Mouse (Mus musculus): ENCODE data around the gene Hsfy2. TPM values are rescaled to one million over a fixed set of nuclear protein-coding genes. Genes with fewer than 3 reads are reported as not detected.

Gene Hsfy2
- 49.6 and 64.0 TPM in 2 replicates for polyA plus RNA-seq (2012; rRNA removed)

GRCm38 (mm10) chr1:56637335-56637734 is at the start of gene Hsfy2:
TSS of gene Hsfy2 (minus strand) at chr1:56637435.
- H3K27me3 ChIP-seq (ENCODE audit: control insufficient read depth, insufficient read depth, low read length) = no peaks in the 10 kb centered on the region
- no peak within 1 kb of the TSS for H3K27ac ChIP-seq (ENCODE audit: control insufficient read depth, insufficient read depth, low read depth, low read length)
- no peaks in the 10 kb centered on the region for H3K4me1 ChIP-seq (ENCODE audit: control insufficient read depth, insufficient read depth, low read length)
- H3K4me3 ChIP-seq (ENCODE audit: control insufficient read depth, low read depth, low read length) = peak within 1 kb of the TSS; percentile 63
- TF ChIP-seq CTCF (IDR thresholded peaks at IDR 0.05; ENCODE audit: control insufficient read depth, insufficient read depth, insufficient replicate concordance, low read depth, low read length) = no peak
- no peak for TF ChIP-seq POLR2A (IDR thresholded peaks at IDR 0.05; ENCODE audit: control insufficient read depth, low read depth, low read length)
- H3K36me3 ChIP-seq (ENCODE audit: control insufficient read depth, insufficient read depth, low read length) = no peaks in the 10 kb centered on the region

GRCm38 (mm10) chr1:56685053-56685557 is 47.9 kb upstream of the Hsfy2 start:
- H3K27me3 ChIP-seq (ENCODE audit: control insufficient read depth, insufficient read depth, low read length) = no peaks in the 10 kb centered on the region
- TF ChIP-seq POLR2A (IDR thresholded peaks at IDR 0.05; ENCODE audit: control insufficient read depth, low read depth, low read length) (no peak), CTCF (IDR thresholded peaks at IDR 0.05; ENCODE audit: control insufficient read depth, insufficient read depth, insufficient replicate concordance, low read depth, low read length) (no peak)
- H3K4me1 ChIP-seq (ENCODE audit: control insufficient read depth, insufficient read depth, low read length) = no peaks in the 10 kb centered on the region
- H3K27ac ChIP-seq (ENCODE audit: control insufficient read depth, insufficient read depth, low read depth, low read length) = no peak overlapping the region
- H3K36me3 ChIP-seq (ENCODE audit: control insufficient read depth, insufficient read depth, low read length) = no peaks in the 10 kb centered on the region
- H3K4me3 ChIP-seq (ENCODE audit: control insufficient read depth, low read depth, low read length) = no peak overlapping the region

GRCm38 (mm10) chr1:56684512-56684911 is 47.3 kb upstream of the Hsfy2 start:
- Histone ChIP-seq H3K4me1 (ENCODE audit: control insufficient read depth, insufficient read depth, low read length) (no peaks in the 10 kb centered on the region), H3K27ac (ENCODE audit: control insufficient read depth, insufficient read depth, low read depth, low read length) (no peak overlapping the region), H3K27me3 (ENCODE audit: control insufficient read depth, insufficient read depth, low read length) (no peaks in the 10 kb centered on the region), H3K4me3 (ENCODE audit: control insufficient read depth, low read depth, low read length) (no peak overlapping the region), H3K36me3 (ENCODE audit: control insufficient read depth, insufficient read depth, low read length) (no peaks in the 10 kb centered on the region)
- TF ChIP-seq CTCF (IDR thresholded peaks at IDR 0.05; ENCODE audit: control insufficient read depth, insufficient read depth, insufficient replicate concordance, low read depth, low read length) (no peak), POLR2A (IDR thresholded peaks at IDR 0.05; ENCODE audit: control insufficient read depth, low read depth, low read length) (no peak)

GRCm38 (mm10) chr1:56681258-56681657 is 44.0 kb upstream of the Hsfy2 start:
- no peaks in the 10 kb centered on the region for H3K27me3 ChIP-seq (ENCODE audit: control insufficient read depth, insufficient read depth, low read length)
- no peak overlapping the region for H3K27ac ChIP-seq (ENCODE audit: control insufficient read depth, insufficient read depth, low read depth, low read length)
- no peaks in the 10 kb centered on the region for H3K4me1 ChIP-seq (ENCODE audit: control insufficient read depth, insufficient read depth, low read length)
- no peak for TF ChIP-seq CTCF (IDR thresholded peaks at IDR 0.05; ENCODE audit: control insufficient read depth, insufficient read depth, insufficient replicate concordance, low read depth, low read length)
- no peak for TF ChIP-seq POLR2A (IDR thresholded peaks at IDR 0.05; ENCODE audit: control insufficient read depth, low read depth, low read length)
- H3K36me3 ChIP-seq (ENCODE audit: control insufficient read depth, insufficient read depth, low read length) = no peaks in the 10 kb centered on the region
- H3K4me3 ChIP-seq (ENCODE audit: control insufficient read depth, low read depth, low read length) = no peak overlapping the region

GRCm38 (mm10) chr1:56675253-56675652 is 38.0 kb upstream of the Hsfy2 start:
- Histone ChIP-seq H3K27ac (ENCODE audit: control insufficient read depth, insufficient read depth, low read depth, low read length) (no peak overlapping the region), H3K36me3 (ENCODE audit: control insufficient read depth, insufficient read depth, low read length) (no peaks in the 10 kb centered on the region), H3K27me3 (ENCODE audit: control insufficient read depth, insufficient read depth, low read length) (no peaks in the 10 kb centered on the region), H3K4me1 (ENCODE audit: control insufficient read depth, insufficient read depth, low read length) (no peaks in the 10 kb centered on the region), H3K4me3 (ENCODE audit: control insufficient read depth, low read depth, low read length) (no peak overlapping the region)
- TF ChIP-seq CTCF (IDR thresholded peaks at IDR 0.05; ENCODE audit: control insufficient read depth, insufficient read depth, insufficient replicate concordance, low read depth, low read length) (no peak), POLR2A (IDR thresholded peaks at IDR 0.05; ENCODE audit: control insufficient read depth, low read depth, low read length) (no peak)

GRCm38 (mm10) chr1:56674601-56675000 is 37.4 kb upstream of the Hsfy2 start:
- Histone ChIP-seq H3K36me3 (ENCODE audit: control insufficient read depth, insufficient read depth, low read length) (no peaks in the 10 kb centered on the region), H3K27me3 (ENCODE audit: control insufficient read depth, insufficient read depth, low read length) (no peaks in the 10 kb centered on the region), H3K4me3 (ENCODE audit: control insufficient read depth, low read depth, low read length) (no peak overlapping the region), H3K4me1 (ENCODE audit: control insufficient read depth, insufficient read depth, low read length) (no peaks in the 10 kb centered on the region), H3K27ac (ENCODE audit: control insufficient read depth, insufficient read depth, low read depth, low read length) (no peak overlapping the region)
- no peak for TF ChIP-seq CTCF (IDR thresholded peaks at IDR 0.05; ENCODE audit: control insufficient read depth, insufficient read depth, insufficient replicate concordance, low read depth, low read length)
- no peak for TF ChIP-seq POLR2A (IDR thresholded peaks at IDR 0.05; ENCODE audit: control insufficient read depth, low read depth, low read length)

- no peaks in the 10 kb centered on the region for H3K4me1 ChIP-seq (ENCODE audit: control insufficient read depth, insufficient read depth, low read length)
- H3K36me3 ChIP-seq (ENCODE audit: control insufficient read depth, insufficient read depth, low read length) = no peaks in the 10 kb centered on the region
- no peak overlapping the region for H3K27ac ChIP-seq (ENCODE audit: control insufficient read depth, insufficient read depth, low read depth, low read length)
- H3K4me3 ChIP-seq (ENCODE audit: control insufficient read depth, low read depth, low read length) = no peak overlapping the region
- no peaks in the 10 kb centered on the region for H3K27me3 ChIP-seq (ENCODE audit: control insufficient read depth, insufficient read depth, low read length)
- TF ChIP-seq CTCF (IDR thresholded peaks at IDR 0.05; ENCODE audit: control insufficient read depth, insufficient read depth, insufficient replicate concordance, low read depth, low read length) = no peak
- no peak for TF ChIP-seq POLR2A (IDR thresholded peaks at IDR 0.05; ENCODE audit: control insufficient read depth, low read depth, low read length)
Measured at GRCm38 (mm10) chr1:56671241-56671945, 34.2 kb upstream of the Hsfy2 start.
